Mouse (Mus musculus) gastrocnemius, postnatal 36 days (tissue): Measurements from ENCODE around the gene Atp1b2. TPM values are rescaled to one million over a fixed set of nuclear protein-coding genes. Genes with fewer than 3 reads are reported as not detected.

Source experiments
- DNase-seq, 2 experiments: peaks; one replicate each; pipeline ENCODE4 v3.0.0; 2022
- intact Hi-C: fragments of 180-260 bp; cut with DNase I; formaldehyde crosslinking; loops from one replicate; pipeline ENCODE4 v1.15.1; 2025
- total RNA-seq, 2 experiments: library from RNA; stranded (reverse); gene quantifications; 2 replicates each; pipeline ENCODE4 v1.2.3; 2021

Atp1b2 gene
- total RNA-seq, 2 experiments from 2014 or later, result 380 to 461 TPM

DNA sequence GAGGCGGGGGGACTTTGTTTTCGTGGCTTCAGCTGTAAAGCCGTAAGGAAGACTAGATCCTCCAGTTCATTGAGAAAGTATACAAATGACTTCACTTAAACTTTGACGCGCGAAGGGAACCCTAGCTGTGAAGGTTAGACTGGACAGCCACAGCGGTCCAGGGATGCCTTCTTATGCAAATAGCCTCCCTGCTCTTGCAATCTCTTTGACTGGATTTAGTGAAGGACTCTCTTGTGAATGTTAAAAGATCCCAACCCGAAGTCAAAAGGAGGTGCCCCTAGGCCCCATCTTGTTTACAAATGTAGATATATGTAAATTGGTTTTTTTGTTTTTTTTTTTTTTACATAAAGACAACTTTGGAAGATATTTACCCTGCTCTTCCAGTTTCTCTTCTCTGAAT is 23.9 kb downstream of the Atp1b2 start:
- intact Hi-C loops, result no loop called here
- DNase-seq, result no peak

DNA sequence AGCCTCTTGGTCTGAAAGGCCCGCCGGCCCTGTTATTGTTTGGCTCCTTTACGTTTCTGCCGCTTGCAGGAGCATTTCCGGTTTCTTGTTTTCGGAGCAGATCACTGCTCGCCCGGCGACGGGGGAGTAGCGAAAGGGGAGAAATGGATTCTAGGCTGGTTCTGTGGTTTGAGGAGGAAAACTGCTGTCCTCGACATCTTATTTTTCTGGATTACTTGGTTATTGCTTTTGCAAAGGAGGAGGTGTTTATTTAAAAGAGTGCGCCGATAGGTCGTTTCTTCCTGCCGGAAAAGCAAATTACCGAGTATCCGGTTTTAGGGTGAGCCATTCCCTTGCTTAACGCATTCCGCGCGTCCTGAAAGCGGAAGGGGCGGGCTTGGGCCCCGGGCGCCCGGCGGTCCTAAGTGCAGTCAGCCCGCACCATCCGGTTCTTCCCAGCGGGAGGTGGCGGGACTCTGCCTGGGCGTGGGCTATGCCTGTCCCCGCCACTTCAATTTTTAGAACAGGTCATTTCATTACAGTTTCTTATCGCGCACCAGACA is 24.5 kb downstream of the Atp1b2 start:
- peak; percentile 79 to 82 for DNase-seq
- intact Hi-C loops, result no loop called here

DNA sequence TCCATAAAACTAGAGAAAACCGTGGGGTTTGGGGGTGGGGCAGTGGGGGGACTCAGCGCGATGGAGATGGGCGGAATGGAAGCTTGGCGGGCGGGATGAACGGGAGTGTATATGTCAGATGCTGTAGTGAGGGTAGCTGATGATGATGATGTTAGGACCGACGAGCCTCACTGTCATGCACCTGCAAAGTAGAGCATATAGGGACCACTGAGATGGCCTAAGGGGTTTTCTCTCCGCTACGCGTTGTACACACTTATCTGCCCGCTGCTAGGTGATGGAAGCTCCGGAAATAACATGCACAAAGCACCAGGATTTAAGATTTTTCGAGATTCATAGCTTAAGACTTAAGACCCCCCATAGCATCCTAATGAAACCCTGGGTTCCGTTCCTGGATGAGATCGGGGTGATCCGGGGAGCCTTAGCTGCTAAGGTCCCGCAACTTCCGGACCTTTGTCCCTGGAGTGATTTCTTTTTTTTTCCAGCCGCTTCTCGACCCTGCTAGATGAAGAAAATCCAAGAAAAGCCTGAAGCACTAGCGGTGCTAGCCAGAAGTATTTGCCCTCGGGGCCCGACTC is 25.1 kb downstream of the Atp1b2 start:
- intact Hi-C loops, result no loop called here
- DNase-seq, result no peak

DNA sequence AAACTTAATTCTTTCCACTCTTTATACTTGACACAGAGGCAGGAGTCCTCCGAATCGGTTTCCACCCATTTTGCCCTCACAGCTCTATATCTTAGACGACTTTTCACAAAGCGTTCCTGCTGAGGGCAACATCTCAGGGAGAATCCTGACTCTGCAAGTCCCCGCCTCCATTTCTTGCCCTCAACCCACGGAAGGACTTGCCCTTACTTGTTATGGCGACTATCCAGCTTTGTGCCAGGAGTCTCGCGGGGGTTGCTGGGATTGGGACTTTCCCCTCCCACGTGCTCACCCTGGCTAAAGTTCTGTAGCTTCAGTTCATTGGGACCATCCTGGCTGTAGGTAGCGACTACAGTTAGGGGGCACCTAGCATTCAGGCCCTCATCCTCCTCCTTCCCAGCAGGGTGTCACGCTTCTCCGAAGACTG is 25.6 kb downstream of the Atp1b2 start, which contains the start of the genes Wrap53 and Trp53:
TSS of gene Wrap53 (minus strand) at position 165 of the 424 bp plus-strand sequence.
TSS of gene Trp53 (plus strand) at position 269 of the 424 bp plus-strand sequence.
- intact Hi-C loops, result no loop called here
- DNase-seq, result peak; percentile 83 to 86

DNA sequence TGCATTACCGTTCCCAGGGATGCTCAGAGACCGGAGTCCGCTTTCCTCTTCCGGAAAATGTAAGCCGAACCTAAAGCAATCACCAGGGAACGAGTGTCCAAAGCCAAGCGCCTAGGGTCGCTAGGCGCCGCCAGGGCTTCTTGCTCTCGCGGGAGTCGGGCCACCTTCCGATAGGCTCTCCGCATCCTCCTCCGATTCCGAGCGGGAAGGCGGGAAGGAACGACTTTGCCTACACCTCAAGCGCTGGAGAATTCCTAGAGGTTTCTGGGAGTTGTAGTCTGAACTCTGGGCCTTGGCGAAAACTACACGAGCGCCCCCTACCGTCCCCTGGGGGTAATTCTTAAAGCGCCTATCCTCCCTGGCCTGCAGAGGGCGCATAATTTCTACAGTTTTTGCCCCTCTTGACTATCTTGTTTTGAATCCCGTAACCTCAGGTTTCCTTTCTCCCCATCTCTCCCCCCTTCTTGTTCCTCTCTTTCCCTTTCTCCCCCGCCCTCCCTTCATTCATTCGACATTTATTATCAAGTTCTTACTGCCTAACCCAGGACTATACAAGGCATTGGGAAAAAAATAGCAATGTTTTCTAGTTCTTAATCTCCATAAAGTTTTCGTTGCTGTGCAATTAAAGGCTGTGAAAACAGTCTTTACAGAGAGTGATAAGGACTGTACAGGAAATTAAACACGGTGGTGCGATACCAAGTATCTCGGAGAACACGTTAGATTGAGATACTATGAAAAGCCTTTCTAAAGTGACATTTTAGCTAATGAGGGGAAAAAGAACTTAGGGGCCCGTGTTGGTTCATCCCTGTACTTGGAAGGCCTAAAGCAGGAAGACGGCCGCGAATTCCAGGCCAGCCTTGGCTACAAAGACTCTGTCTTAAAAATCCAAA is 26.4 kb downstream of the Atp1b2 start:
- intact Hi-C loops, result loop anchor here (1.0 kb wide), 1 partner anchor 34 kb away; no protein-coding TSS in a partner anchor
- peak; percentile 91 to 99 for DNase-seq

DNA sequence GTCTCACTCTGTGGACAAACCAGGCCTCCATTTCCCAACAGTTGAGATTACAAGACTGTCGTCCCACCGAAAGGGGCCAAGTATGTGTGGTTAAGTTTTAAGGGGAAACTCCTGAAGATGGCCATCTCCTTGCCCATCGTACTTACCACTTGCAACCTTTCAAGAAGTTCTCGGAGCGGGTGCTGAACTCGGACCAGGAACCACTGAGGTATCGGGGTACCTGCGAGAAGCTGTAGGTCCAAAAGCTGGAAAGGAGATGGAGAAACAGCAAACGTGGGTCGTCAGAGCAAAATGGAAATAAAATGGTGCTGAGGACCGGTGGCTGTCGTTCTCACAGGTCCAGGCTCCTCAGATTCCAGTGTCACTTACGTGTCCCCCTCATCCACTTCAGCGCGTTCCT is 27.4 kb downstream of the Atp1b2 start:
- DNase-seq, result no peak
- intact Hi-C loops, result no loop called here

DNA sequence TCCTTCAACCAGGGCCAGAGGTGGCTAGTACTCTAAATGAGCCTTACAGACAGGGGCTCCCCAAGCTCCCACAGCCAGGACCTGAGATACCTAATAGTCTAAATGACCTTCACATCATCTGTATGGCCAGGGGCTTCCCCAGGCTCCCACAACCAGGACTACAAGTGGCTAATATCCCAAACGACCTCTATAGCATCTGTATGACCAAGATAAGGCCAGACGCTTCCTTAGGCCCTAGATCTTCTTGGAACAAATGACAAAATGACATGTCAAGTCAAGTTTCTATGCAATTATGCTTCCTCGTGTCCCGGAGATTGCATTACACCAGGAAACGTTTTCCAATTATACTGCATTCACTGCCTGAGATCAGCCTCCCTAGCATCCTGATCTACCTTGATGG is 29.4 kb downstream of the Atp1b2 start:
- no peak for DNase-seq
- intact Hi-C loops, result no loop called here

DNA sequence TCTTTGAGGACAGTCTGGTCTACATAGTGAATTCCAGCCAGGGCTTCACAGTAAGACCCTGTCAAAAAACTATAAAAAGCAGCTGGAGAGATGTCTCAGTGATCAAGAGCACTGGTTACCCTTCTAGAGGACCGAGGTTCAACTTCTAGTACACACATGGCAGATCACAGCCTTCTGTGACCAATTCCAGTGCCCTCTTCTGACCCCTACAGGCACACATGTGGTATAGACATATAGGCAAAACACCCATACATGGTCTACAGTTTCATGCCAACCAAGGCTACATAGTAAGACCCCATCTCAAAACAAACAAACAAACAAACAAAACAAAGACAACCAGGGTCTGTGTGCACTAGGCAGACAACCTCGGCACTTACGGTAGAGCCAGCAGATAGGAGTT is 30.5 kb downstream of the Atp1b2 start:
- intact Hi-C loops, result loop anchor here (1.0 kb wide), 1 partner anchor 28 kb away; no protein-coding TSS in a partner anchor
- DNase-seq, result no peak

DNA sequence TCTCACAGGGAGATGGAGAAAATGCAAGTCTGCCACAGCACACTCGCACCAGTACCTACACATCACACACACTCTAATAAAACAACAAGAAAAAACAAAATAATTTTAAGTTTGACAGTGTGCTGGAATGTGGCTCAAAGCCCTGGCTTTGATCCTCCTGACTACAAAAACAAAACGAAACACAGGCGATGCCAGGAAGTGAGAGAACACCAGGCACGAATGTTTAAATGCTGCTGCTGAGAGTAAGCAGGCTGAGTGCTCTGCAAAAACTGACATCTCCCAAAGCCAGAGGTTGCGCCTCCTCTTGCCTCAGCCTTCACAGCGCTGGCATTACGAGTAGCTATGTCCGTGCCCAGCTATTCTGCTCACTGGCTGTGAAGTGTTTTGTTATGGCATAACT is 40.6 kb downstream of the Atp1b2 start:
- no peak for DNase-seq
- intact Hi-C loops, result no loop called here

DNA sequence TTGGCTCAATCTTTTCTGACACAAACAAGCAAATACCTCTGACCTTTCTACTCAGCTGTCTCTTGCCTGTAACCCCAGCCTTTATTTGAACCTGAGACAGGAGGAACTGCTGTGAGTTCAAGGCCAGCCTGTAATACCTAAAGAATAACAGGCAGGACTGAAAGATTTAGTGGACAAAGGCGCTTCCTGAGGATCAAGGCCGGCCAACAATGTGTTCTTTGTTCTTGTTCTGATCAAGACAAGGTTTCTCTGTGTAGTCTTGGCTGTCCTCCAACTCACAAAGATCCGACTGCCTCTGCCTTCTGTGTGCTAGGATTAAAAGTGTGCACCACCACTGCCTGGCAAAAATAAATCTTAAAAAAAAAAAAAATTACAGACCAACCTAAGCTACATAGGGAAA is 41.4 kb downstream of the Atp1b2 start:
- intact Hi-C loops, result no loop called here
- no peak for DNase-seq

DNA sequence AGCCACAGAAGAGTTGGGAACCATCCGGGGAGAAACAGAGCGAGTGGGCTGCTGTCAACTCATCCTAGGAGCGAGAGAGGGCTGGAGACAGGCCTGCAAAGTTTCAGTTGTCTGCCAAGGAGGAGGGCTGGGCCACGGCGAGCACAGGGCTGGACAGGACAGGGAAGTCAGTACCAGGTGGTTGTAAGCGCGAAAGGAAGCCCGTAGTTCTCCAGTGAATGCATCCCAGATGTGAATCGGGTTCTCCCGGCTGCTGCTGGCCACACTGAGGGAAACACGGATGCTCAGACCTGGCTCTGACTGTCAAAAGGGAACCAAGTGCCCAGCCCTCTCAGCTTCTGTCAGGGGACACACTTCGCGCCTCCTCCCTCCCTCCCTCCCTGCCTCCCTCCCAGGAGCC is 42.4 kb downstream of the Atp1b2 start:
- intact Hi-C loops, result no loop called here
- DNase-seq, result no peak

DNA sequence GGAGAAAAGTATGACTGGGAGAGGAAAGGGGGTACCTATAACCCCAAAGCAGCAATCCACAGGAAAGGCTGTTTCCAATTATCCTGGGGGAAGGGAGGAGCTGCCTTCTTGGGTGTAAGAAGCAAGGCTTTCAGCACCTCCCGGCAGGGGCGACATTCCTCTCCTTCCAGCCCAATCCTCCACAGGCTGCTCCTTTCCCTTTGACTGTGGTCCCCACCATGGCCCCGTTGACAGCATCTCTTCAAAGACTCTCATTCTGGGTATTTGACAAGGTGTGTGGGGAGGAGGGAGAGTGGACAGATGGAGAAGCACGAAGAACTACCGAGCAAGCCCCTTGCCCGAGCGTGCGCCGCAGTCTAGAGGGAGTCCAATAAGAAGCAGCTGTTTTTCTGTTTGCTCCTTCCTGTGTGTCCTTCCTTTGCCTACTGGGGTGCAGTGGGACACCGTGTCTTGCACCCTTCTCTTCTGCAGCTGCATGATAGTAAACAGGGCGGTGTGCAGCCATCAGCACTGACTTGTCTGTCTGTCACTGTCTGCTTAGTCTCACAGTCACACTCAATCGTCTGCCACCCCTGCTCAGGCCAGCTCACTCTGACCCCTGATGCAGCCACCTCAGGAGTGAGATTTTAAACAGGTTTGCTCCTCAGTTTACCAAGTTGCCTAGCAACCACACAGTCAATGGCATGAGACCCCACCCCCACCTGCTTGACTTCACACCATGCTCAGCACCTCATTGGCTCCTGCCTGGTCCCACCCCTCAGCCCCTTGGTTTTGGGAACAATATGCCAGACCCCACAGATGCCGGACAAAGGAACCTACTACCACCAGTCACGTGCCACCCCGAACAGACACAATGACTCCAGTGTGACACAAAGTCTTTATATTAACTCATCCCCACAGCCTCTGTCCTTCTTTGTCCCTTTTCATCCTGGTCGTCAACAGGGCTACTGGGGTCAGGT is 44.6 kb downstream of the Atp1b2 start:
- no peak for DNase-seq
- intact Hi-C loops, result no loop called here

DNA sequence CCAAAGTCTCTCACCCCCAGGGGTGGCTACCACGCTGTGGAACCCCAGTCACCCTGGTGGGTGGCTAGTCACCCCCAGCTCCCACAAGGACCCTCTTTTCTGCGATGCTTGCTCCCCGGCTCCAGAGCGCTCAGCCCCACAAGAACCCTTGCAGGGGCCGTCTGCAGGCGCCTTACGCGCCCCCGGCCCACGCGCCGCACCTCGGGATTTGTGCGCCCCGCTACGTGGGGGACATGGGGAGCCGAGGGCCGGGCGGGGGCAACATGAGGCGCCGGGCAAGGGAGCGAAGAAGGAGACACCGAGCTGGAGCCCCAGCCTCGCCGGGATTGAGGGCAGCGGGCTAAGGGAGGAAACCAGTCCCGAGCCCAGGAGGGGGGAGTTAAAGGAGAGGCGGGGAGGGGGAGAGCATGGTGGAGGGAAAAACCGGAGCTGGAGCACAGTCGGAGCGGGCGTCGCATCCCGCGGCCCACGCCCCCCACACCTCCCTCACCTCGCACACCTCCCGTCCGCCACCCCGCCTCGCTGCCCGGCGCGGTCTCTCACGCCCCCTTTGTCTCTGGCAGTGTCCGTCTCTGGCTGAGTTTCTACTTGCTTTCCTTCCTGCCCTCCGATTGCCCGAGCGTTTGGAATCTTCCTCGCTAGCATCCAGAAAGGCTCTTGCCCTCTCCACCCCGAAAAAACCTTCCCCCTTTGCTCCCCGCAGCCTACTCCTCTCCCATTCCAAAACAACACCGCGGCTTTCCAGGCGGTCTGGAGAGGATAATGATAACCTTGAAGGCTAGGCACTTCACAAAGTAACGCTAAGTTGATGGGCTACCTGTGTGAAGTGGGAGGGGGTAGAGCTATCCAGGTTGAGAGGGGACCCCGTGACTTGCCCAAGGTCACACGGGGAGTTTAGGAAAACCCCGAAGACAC is 45.6 kb downstream of the Atp1b2 start, which contains the start of gene Efnb3:
TSS of gene Efnb3 (minus strand) at position 355 of the 915 bp plus-strand sequence.
- no peak for DNase-seq
- intact Hi-C loops, result no loop called here

DNA sequence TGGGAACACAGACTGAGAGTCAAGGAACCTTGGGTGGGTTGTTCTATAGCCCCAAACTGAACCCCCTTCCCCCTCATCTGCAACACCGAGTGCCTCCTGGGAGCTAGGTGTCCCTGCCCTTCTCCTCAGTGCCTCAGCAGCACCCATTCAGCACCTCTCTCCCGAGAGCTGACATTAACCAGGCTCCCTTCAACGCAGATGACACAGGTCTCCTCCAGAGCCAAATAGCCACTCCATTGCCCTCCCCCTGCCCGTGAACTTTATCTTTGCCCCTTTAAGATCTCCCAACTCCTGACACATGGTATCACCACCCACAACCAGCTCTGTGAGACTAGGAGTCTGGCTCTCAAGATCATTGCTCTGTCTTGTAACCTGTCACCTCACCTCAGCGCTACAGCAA is 46.6 kb downstream of the Atp1b2 start:
- DNase-seq, result no peak
- intact Hi-C loops, result no loop called here

DNA sequence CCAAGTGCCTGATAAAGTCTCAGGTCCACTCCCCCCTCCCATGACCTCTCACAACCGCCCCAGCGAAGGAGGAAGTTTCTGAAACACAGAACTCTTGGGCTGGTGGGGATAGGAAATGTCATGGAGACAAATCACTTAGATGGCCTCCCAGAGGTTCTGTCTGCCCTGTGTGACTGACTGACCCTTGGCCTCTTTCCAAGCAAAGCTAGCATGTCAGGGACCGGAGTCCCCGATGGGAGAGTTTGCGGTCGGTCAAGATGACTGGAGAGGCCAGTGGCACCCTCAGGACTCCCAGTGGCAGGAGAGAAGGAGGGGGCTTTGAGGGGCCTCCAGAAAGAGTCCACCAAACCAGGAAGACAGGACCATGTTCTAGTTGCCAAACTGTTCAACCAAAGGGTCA is 47.0 kb downstream of the Atp1b2 start:
- DNase-seq, result no peak
- intact Hi-C loops, result no loop called here

DNA sequence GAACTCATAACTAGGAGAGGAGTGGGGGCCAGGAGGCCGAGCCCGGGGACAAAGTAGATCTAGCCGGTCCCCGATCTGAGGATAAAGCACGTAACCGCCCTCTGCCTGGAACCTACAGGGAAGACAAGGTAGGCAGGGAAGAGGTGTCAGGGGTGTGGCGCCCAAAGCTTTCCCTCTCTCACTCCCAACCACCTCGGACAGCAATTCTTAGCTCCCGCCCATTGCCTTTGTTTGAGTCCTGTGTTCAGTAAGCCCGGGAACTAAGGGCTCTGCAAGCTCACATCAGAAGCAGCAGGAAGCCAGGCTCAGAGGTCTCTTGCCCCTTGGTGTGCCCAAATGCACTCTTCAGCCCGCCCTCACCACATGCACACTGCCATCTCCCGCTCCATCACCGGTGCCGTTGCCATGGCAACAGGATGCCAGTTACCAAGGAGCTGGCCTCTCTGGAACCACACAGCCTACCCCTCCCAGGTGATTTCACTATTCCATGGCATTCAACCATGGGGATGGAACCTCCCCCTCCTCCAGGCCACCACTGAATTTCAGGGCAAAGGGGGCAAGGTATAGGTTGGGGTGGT is 48.3 kb downstream of the Atp1b2 start:
- DNase-seq, result no peak
- intact Hi-C loops, result no loop called here

DNA sequence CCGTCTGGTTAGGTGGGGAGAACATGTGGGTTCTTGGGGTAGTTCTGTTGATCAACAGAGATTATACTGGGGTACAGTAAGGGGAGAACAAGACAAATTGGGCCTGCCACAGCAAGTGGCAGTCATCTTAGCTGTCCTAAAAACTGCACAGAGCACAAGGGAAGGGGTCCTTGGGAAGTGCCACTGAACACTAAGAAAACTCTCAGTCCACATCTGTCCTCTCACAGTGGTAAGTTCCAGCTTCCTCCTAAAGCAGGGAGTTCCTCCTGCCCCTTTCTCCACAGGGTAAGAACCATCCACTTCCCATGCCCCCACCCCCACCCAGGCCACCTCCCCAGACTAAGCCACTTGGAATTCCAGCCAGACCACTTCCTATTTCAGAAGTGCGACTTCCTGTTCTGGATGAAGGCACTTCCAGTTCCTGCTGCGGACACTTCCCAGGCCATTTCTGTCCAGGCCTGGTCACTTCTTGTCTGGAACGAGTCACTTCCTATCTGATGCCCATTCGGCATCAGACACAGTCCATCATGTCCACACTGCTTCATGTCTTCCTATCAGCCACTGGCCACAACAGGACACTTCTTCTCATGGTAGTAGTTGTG is 51.1 kb downstream of the Atp1b2 start:
- DNase-seq, result no peak
- intact Hi-C loops, result no loop called here

DNA sequence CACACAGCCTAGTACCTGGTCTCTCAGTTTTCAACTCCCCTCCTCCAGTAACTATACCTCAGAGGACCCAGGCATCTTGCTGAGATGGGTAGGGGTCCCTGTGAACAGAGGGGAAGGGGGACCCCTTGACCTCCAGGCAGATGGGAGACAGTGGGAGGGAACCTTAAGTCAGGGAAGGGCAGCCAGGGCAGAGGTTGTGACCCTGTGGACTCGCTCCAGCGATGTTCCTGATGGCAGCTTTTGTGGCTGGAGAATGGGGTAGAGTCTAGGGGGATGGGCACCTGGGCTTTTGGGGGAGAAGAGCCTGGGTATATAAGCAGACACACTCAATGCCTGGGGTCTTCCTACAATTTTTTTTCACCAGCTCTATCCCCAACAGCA is 52.4 kb downstream of the Atp1b2 start:
- intact Hi-C loops, result no loop called here
- no peak for DNase-seq
